Comparison of ENCODE assay signal across 11 mouse cellular contexts in genomic region chr1:132541824-132542599, GRCm38 (mm10). TPM values are rescaled to one million over a fixed set of nuclear protein-coding genes. Genes with fewer than 3 reads are reported as not detected.
DNase-seq lines count a peak whose midpoint lies in the region; ATAC-seq and TF ChIP-seq lines count a peak whose summit lies in the region.
"Had no signal": no experiment of that assay in that cellular context is flagged by ENCODE, and none has a peak within 500 bp of the region (broad histone marks: within the 10 kb centered on the region; RNA-seq: fewer than 3 reads in every experiment).

No protein-coding gene starts in this region.

- H3K36me3 ChIP-seq in heart, embryonic 15.5 days: no peaks in the 10 kb centered on the region
- no peaks in the 10 kb centered on the region for H3K36me3 ChIP-seq in hindbrain, embryonic 14.5 days (replicated peaks; ENCODE audit: control insufficient read depth, insufficient read depth)
- H3K36me3 ChIP-seq in midbrain, embryonic 16.5 days (ENCODE audit: control insufficient read depth, insufficient read depth, low read length): no peaks in the 10 kb centered on the region
- H3K36me3 ChIP-seq in liver, postnatal 0 days (replicated peaks; ENCODE audit: insufficient read depth, low read length): no peaks in the 10 kb centered on the region

- no peak for TF ChIP-seq CTCF in liver, postnatal 0 days (IDR thresholded peaks at IDR 0.05; ENCODE audit: low read depth)

- TF ChIP-seq EP300 in liver, postnatal 0 days (IDR thresholded peaks at IDR 0.05; ENCODE audit: low read depth): no peak

- H3K9ac ChIP-seq in heart, embryonic 15.5 days: no peak overlapping the region
- peak overlapping the region; percentile 61 for H3K9ac ChIP-seq in hindbrain, embryonic 14.5 days
- H3K9ac ChIP-seq in midbrain, embryonic 16.5 days (ENCODE audit: low read depth, low read length): peak overlapping the region; percentile 81
- H3K9ac ChIP-seq in liver, postnatal 0 days (replicated peaks): no peak overlapping the region

- DNase-seq in heart, adult 8-10 months (ENCODE audit: low spot score): no peak
- DNase-seq in cerebellum, postnatal 36 days: peak; percentile 31 to 39
- DNase-seq in hindbrain, embryonic 14.5 days (ENCODE audit: low spot score): no peak
- no peak for DNase-seq in liver, postnatal 0 days
- DNase-seq in thymus, postnatal 10 days (ENCODE audit: low spot score in 2 of 2): no peak
- DNase-seq: adrenal gland, postnatal 36 days; kidney, adult 9 months had no signal

- H3K4me3 ChIP-seq in heart, embryonic 15.5 days: 0 out of 2 replicates have a peak overlapping the region, but pooled peaks have one; percentile 5
- peak overlapping the region; percentile 37 for H3K4me3 ChIP-seq in hindbrain, embryonic 14.5 days (replicated peaks; ENCODE audit: low read length)
- H3K4me3 ChIP-seq in midbrain, embryonic 16.5 days (ENCODE audit: low read depth, low read length): peak overlapping the region; percentile 54
- H3K4me3 ChIP-seq in liver, postnatal 0 days (ENCODE audit: low read depth, low read length): no peak overlapping the region

- no peak overlapping the region for H3K27ac ChIP-seq in heart, embryonic 15.5 days
- peak overlapping the region; percentile 76; the same call in 1 of the 2 replicates for H3K27ac ChIP-seq in hindbrain, embryonic 14.5 days
- peak overlapping the region; percentile 87; the same call in 1 of the 2 replicates for H3K27ac ChIP-seq in midbrain, embryonic 16.5 days (ENCODE audit: low read length)
- no peak overlapping the region for H3K27ac ChIP-seq in liver, postnatal 0 days (ENCODE audit: low read depth)

- ATAC-seq in heart, embryonic 15.5 days (replicated peaks; ENCODE audit: insufficient number of reproducible peaks, insufficient read depth, low FRiP score, low read depth): 0 out of 2 replicates have a peak, but pooled peaks have one; percentile 8
- ATAC-seq in hindbrain, embryonic 14.5 days (ENCODE audit: low FRiP score): 0 out of 2 replicates have a peak, but pooled peaks have one; percentile 7
- peak; percentile 39 for ATAC-seq in midbrain, embryonic 16.5 days
- no peak for ATAC-seq in liver, postnatal 0 days
- no peak for ATAC-seq in monocyte, adult 5-6 weeks (replicated peaks; ENCODE audit: insufficient number of reproducible peaks, low FRiP score, low TSS enrichment, poor library complexity, severe bottlenecking)
- ATAC-seq: CD4-positive, CD25-positive, alpha-beta regulatory T cell, adult 4 months had no signal

- H3K27me3 ChIP-seq in heart, embryonic 15.5 days: peaks cover 80% of the 10 kb centered on the region
- H3K27me3 ChIP-seq in hindbrain, embryonic 14.5 days (ENCODE audit: control insufficient read depth, insufficient read depth, low read length): peaks cover 9% of the 10 kb centered on the region
- H3K27me3 ChIP-seq in midbrain, embryonic 16.5 days (ENCODE audit: control insufficient read depth, insufficient read depth, low read depth, low read length): no peaks in the 10 kb centered on the region
- H3K27me3 ChIP-seq in liver, postnatal 0 days (ENCODE audit: insufficient read depth, low read length): peaks cover 53% of the 10 kb centered on the region

- 14% methylated on average over 5 of the region's 5 CpGs for WGBS in heart, embryonic 15.5 days
- 18% methylated on average over 5 of the region's 5 CpGs for WGBS in hindbrain, embryonic 14.5 days
- WGBS in midbrain, embryonic 16.5 days: 15% methylated on average over 5 of the region's 5 CpGs
- WGBS in liver, postnatal 0 days (ENCODE audit: insufficient replicate concordance): 13% methylated on average over 5 of the region's 5 CpGs

- H3K4me2 ChIP-seq in heart, embryonic 15.5 days: no peak overlapping the region
- H3K4me2 ChIP-seq in hindbrain, embryonic 14.5 days (replicated peaks): peak overlapping the region; percentile 52
- H3K4me2 ChIP-seq in midbrain, embryonic 16.5 days (ENCODE audit: low read length): peak overlapping the region; percentile 91
- H3K4me2 ChIP-seq in liver, postnatal 0 days (ENCODE audit: low read depth, low read length): no peak overlapping the region

- H3K9me3 ChIP-seq in heart, embryonic 15.5 days (replicated peaks): no peaks in the 10 kb centered on the region
- no peaks in the 10 kb centered on the region for H3K9me3 ChIP-seq in hindbrain, embryonic 14.5 days (ENCODE audit: control insufficient read depth, low read length)
- H3K9me3 ChIP-seq in midbrain, embryonic 16.5 days (replicated peaks; ENCODE audit: control insufficient read depth, low read length, poor library complexity, severe bottlenecking): no peaks in the 10 kb centered on the region
- H3K9me3 ChIP-seq in liver, postnatal 0 days (ENCODE audit: low read length): no peaks in the 10 kb centered on the region

- H3K4me1 ChIP-seq in heart, embryonic 15.5 days (replicated peaks): peaks cover 14% of the 10 kb centered on the region
- peaks cover 40% of the 10 kb centered on the region for H3K4me1 ChIP-seq in hindbrain, embryonic 14.5 days (replicated peaks; ENCODE audit: control insufficient read depth, insufficient read depth, low read length)
- peaks cover 24% of the 10 kb centered on the region for H3K4me1 ChIP-seq in midbrain, embryonic 16.5 days (ENCODE audit: control insufficient read depth, insufficient read depth, low read length)
- no peaks in the 10 kb centered on the region for H3K4me1 ChIP-seq in liver, postnatal 0 days (ENCODE audit: insufficient read depth)

RNA-seq across cellular contexts. Expression of gene Cntn2, which starts 1.0 kb away (rescaled TPM):
- 0.19 and 0.38 TPM in 2 replicates for polyA plus RNA-seq in heart, embryonic 15.5 days (2015; fragmentation: Nextera tagmentation; extraction: Ambion mirVana)
- total RNA-seq in heart, adult 8-10 months (2022): 1 to 10 TPM; 2.7 to 4.6 (median 3.5) TPM
- 26.1 and 28.1 TPM in 2 replicates for polyA plus RNA-seq in hindbrain, embryonic 14.5 days (2014; fragmentation: Nextera tagmentation; extraction: Ambion mirVana)
- 28.2 and 34.6 TPM in 2 replicates for polyA plus RNA-seq in midbrain, embryonic 16.5 days (2015; fragmentation: Nextera tagmentation; extraction: Ambion mirVana)
- polyA plus RNA-seq in liver, postnatal 0 days (2015; fragmentation: Nextera tagmentation; extraction: Ambion mirVana): 0.02 and 0.20 TPM in 2 replicates
- total RNA-seq in monocyte, adult 5-6 weeks (2017): not detected in 3 replicates
- total RNA-seq: adrenal gland, postnatal 36 days had no signal
- polyA plus RNA-seq: CD4-positive, CD25-positive, alpha-beta regulatory T cell, adult 4 months had no signal

RNA-seq across cellular contexts. Expression of gene Tmem81, which starts 36.0 kb away (rescaled TPM):
- 0.66 and 1.1 TPM in 2 replicates for polyA plus RNA-seq in heart, embryonic 15.5 days (2015; fragmentation: Nextera tagmentation; extraction: Ambion mirVana)
- 1 to 10 TPM; 1.5 to 2.6 (median 1.8) TPM for total RNA-seq in heart, adult 8-10 months (2022)
- 0.57 and 1.3 TPM in 2 replicates for polyA plus RNA-seq in hindbrain, embryonic 14.5 days (2014; fragmentation: Nextera tagmentation; extraction: Ambion mirVana)
- 0.81 and 1.3 TPM in 2 replicates for polyA plus RNA-seq in midbrain, embryonic 16.5 days (2015; fragmentation: Nextera tagmentation; extraction: Ambion mirVana)
- 0.62 and 0.66 TPM in 2 replicates for polyA plus RNA-seq in liver, postnatal 0 days (2015; fragmentation: Nextera tagmentation; extraction: Ambion mirVana)
- 7.1 to 12.8 TPM (median 10.7 TPM) in 3 replicates for total RNA-seq in monocyte, adult 5-6 weeks (2017)

Comparison
In these comparisons a context has a peak if more than half of its experiments do, and no peak if none do; other contexts are left out.
1. ATAC-seq: peak in heart, embryonic 15.5 days (single experiment), hindbrain, embryonic 14.5 days (single experiment) and midbrain, embryonic 16.5 days (single experiment); none in liver, postnatal 0 days (single experiment) and monocyte, adult 5-6 weeks (single experiment).
2. H3K27ac ChIP-seq: peak in hindbrain, embryonic 14.5 days (single experiment) and midbrain, embryonic 16.5 days (single experiment); none in heart, embryonic 15.5 days (single experiment) and liver, postnatal 0 days (single experiment).
3. H3K4me2 ChIP-seq: peak in hindbrain, embryonic 14.5 days (single experiment) and midbrain, embryonic 16.5 days (single experiment); none in heart, embryonic 15.5 days (single experiment) and liver, postnatal 0 days (single experiment).
4. H3K9ac ChIP-seq: peak in hindbrain, embryonic 14.5 days (single experiment) and midbrain, embryonic 16.5 days (single experiment); none in heart, embryonic 15.5 days (single experiment) and liver, postnatal 0 days (single experiment).
5. DNase-seq: peak in cerebellum, postnatal 36 days (2 of 2); none in heart, adult 8-10 months (single experiment), hindbrain, embryonic 14.5 days (single experiment), liver, postnatal 0 days (single experiment) and thymus, postnatal 10 days (0 of 2).
6. RNA of gene Cntn2, which starts 1.0 kb away (polyA plus RNA-seq): 28.2 to 34.6 TPM in midbrain, embryonic 16.5 days and 26.1 to 28.1 TPM in hindbrain, embryonic 14.5 days; 0.02 to 0.20 TPM in liver, postnatal 0 days and 0.19 to 0.38 TPM in heart, embryonic 15.5 days; every median in the first group is over 10 times any median in the second.